Mouse (Mus musculus) bone marrow macrophage, adult 2 months (primary cell): Measurements from ENCODE around the gene Opa1.

Source experiments
- CTCF ChIP-seq: IDR thresholded peaks from 2 replicates; pipeline ENCODE4 v1.5.1; 2012; ENCODE audit warnings: low read depth, mild to moderate bottlenecking, low read length, moderate library complexity
- POLR2A ChIP-seq: IDR thresholded peaks from 2 replicates; pipeline ENCODE4 v1.6.1; 2012; ENCODE audit warnings: mild to moderate bottlenecking, low read depth, low read length, borderline replicate concordance

- no peak for TF ChIP-seq POLR2A
- TF ChIP-seq CTCF: no peak
Observed at GRCm38 (mm10) chr16:29644871-29645270, 65.7 kb downstream of the Opa1 start.
